Mouse (Mus musculus) olfactory bulb, adult 2 months (tissue): Measurements from ENCODE around the gene Fam189a2.

Experiments
- CTCF ChIP-seq: fragments of 200-500 bp; IDR thresholded peaks from 2 replicates; pipeline ENCODE4 v1.5.1; 2012; ENCODE audit warnings: low read depth, mild to moderate bottlenecking, low read length, moderate library complexity; ENCODE audit not compliant: insufficient read depth
- POLR2A ChIP-seq: fragments of 200-500 bp; IDR thresholded peaks from 2 replicates; pipeline ENCODE4 v1.6.1; 2012; ENCODE audit warnings: mild to moderate bottlenecking, low read depth, low read length, moderate library complexity; ENCODE audit not compliant: insufficient read depth

DNA sequence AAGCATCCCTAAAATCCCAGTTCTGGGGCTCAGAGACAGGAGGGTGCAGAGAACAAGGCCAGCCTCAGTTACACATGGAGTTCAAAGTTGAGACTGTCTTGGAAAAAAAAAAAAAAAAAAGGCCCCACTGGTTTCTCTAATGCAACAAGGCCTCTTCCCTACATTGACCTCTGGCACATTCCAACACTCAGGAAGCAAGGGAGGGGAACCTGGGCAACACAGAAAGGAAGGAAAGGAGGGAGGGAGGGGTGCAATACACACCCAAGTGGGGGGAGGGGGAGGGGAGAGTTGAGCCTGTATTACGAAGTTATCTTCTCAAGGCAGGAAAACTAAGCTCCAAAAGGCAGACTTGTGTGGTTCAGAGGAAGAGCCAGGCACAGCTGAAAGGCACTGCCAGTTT is 13.4 kb downstream of the Fam189a2 start:
- TF ChIP-seq CTCF, result no peak
- TF ChIP-seq POLR2A, result no peak
